9 mouse cellular contexts compared by ENCODE assay signal in the genomic region with DNA sequence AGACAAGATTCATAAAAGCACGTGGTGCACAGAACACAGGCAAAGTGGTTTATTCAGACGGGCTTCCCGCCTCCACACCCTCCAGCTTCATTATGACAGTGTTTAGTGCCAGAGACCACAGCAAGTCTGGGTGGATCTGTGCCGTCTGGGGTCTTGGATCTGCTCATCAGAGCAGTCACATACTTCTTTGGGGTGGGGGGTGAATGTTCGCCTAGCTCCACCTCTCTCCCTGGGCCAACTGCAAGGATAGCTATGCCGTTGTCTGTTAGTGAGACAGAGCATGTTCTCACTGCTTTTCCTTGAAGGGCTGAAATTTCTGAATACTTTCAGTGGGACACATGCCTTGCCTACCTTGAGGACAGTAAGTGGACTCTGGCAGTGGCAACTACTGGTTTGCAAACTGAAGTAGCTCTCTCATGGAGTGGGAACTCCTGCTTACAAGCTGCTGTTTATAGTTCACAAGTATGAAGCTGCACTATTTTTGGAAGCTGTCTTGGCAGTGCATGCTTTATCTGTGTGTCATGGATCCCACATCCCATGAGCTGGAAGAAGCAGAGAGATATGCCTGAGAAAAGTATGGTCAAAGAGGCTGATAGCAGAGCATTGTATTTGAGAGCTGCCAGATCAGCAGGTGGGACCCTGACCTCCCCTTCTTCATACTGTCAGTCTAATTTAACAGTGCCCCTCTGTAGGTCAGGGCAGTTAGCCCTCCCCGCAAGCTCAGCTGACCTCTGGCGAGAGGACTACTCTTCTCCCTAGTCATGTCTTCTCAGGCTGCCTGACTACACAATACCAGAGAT.
DNase-seq lines count a peak whose midpoint lies in the region; ATAC-seq and TF ChIP-seq lines count a peak whose summit lies in the region.
"Had no signal": no experiment of that assay in that cellular context is flagged by ENCODE, and none has a peak within 500 bp of the region (broad histone marks: within the 10 kb centered on the region; RNA-seq: fewer than 3 reads in every experiment).

No protein-coding gene starts in this region.

- H3K4me1 ChIP-seq in forebrain, postnatal 0 days (ENCODE audit: insufficient read depth) = peaks cover 7% of the 10 kb centered on the region; the same call in 1 of the 2 replicates
- no peaks in the 10 kb centered on the region for H3K4me1 ChIP-seq in forebrain, embryonic 11.5 days (replicated peaks; ENCODE audit: control insufficient read depth, insufficient read depth, low read length)
- H3K4me1 ChIP-seq in megakaryocyte, embryonic 14.5 days = peaks cover 65% of the 10 kb centered on the region

- no peaks in the 10 kb centered on the region for H3K9me3 ChIP-seq in forebrain, postnatal 0 days (ENCODE audit: low read length)
- no peaks in the 10 kb centered on the region for H3K9me3 ChIP-seq in forebrain, embryonic 11.5 days (ENCODE audit: control insufficient read depth, low read length)
- H3K9me3 ChIP-seq in megakaryocyte, embryonic 14.5 days = no peaks in the 10 kb centered on the region

- H3K4me3 ChIP-seq in forebrain, postnatal 0 days (ENCODE audit: low read depth, low read length) = no peak overlapping the region
- no peak overlapping the region for H3K4me3 ChIP-seq in forebrain, embryonic 11.5 days (ENCODE audit: low read depth, low read length)
- peak overlapping the region; percentile 78 for H3K4me3 ChIP-seq in megakaryocyte, embryonic 14.5 days (replicated peaks)

- ATAC-seq in forebrain, postnatal 0 days = peak; percentile 85
- ATAC-seq in forebrain, embryonic 11.5 days (replicated peaks; ENCODE audit: low FRiP score) = no peak
- ATAC-seq in megakaryocyte, adult 5-6 weeks (ENCODE audit: poor library complexity, severe bottlenecking) = no peak
- ATAC-seq in monocyte, adult 5-6 weeks (replicated peaks; ENCODE audit: insufficient number of reproducible peaks, low FRiP score, low TSS enrichment, poor library complexity, severe bottlenecking) = no peak

- no peak overlapping the region for H3K27ac ChIP-seq in forebrain, postnatal 0 days (ENCODE audit: low read depth, low read length)
- H3K27ac ChIP-seq in forebrain, embryonic 11.5 days (ENCODE audit: low read depth, low read length) = no peak overlapping the region
- H3K27ac ChIP-seq: liver, embryonic 14.5 days had no signal

- intact Hi-C loops in heart, postnatal 25 days (cut with DNase I) = loop anchor here (5.0 kb wide), 1 partner anchor 101 kb away; no protein-coding TSS in a partner anchor

- 65% methylated on average over 8 of the region's 8 CpGs for WGBS in forebrain, postnatal 0 days
- WGBS in forebrain, embryonic 11.5 days = 74% methylated on average over 8 of the region's 8 CpGs

- no peak overlapping the region for H3K4me2 ChIP-seq in forebrain, postnatal 0 days (ENCODE audit: low read depth)
- no peak overlapping the region for H3K4me2 ChIP-seq in forebrain, embryonic 11.5 days (ENCODE audit: low read depth, low read length, severe bottlenecking)

- no peaks in the 10 kb centered on the region for H3K36me3 ChIP-seq in forebrain, postnatal 0 days (ENCODE audit: insufficient read depth)
- H3K36me3 ChIP-seq in forebrain, embryonic 11.5 days (ENCODE audit: control insufficient read depth, insufficient read depth, low read length) = no peaks in the 10 kb centered on the region
- peaks cover 3% of the 10 kb centered on the region for H3K36me3 ChIP-seq in megakaryocyte, embryonic 14.5 days (replicated peaks; ENCODE audit: low read length)

- no peak overlapping the region for H3K9ac ChIP-seq in forebrain, postnatal 0 days
- no peak overlapping the region for H3K9ac ChIP-seq in forebrain, embryonic 11.5 days (ENCODE audit: low read length)
- H3K9ac ChIP-seq: liver, embryonic 14.5 days had no signal

- TF ChIP-seq CTCF in forebrain, postnatal 0 days (IDR thresholded peaks at IDR 0.05; ENCODE audit: low read depth) = no peak

- DNase-seq in forebrain, postnatal 0 days = peak; percentile 43
- no peak for DNase-seq in forebrain, embryonic 11.5 days (ENCODE audit: low spot score)
- DNase-seq in heart, postnatal 25 days (ENCODE audit: low spot score) = peak; percentile 4
- DNase-seq in right cerebral cortex, postnatal 36 days (ENCODE audit: low spot score in 2 of 2) = peak; percentile 18 to 60
- DNase-seq in embryo, embryonic 11 days = no peak

- no peaks in the 10 kb centered on the region for H3K27me3 ChIP-seq in forebrain, postnatal 0 days (ENCODE audit: insufficient read depth, low read length)
- H3K27me3 ChIP-seq in forebrain, embryonic 11.5 days (ENCODE audit: control insufficient read depth, insufficient read depth, low read length) = no peaks in the 10 kb centered on the region
- no peaks in the 10 kb centered on the region for H3K27me3 ChIP-seq in megakaryocyte, embryonic 14.5 days (replicated peaks)

Comparison
In these comparisons a context has a peak if more than half of its experiments do, and no peak if none do; other contexts are left out.
1. DNase-seq: peak in forebrain, postnatal 0 days (single experiment), heart, postnatal 25 days (single experiment) and right cerebral cortex, postnatal 36 days (2 of 2); none in forebrain, embryonic 11.5 days (single experiment) and embryo, embryonic 11 days (single experiment).